Mouse (Mus musculus) E14TG2a.4 (cell line): ENCODE data around the gene Metap2.

Experiments
- CTCF ChIP-seq: conservative IDR thresholded peaks from 2 replicates; pipeline ENCODE4 v1.5.1; 2014; ENCODE audit warnings: low read length
- NANOG ChIP-seq: IDR thresholded peaks from 2 replicates; pipeline ENCODE4 v1.6.1; 2014; ENCODE audit warnings: borderline replicate concordance, low read length, mixed read lengths

GRCm38 (mm10) chr10:93930236-93930824 is 33.4 kb upstream of the Metap2 start:
- TF ChIP-seq CTCF: no peak
- TF ChIP-seq NANOG: no peak
